Mouse (Mus musculus) bone marrow, adult 2 months (tissue): ENCODE results near the gene Ift140.
A peak's percentile ranks its signal among the peaks of the same experiment; 100 is the strongest.

Experiments
- CTCF ChIP-seq: fragments of 200-500 bp; IDR thresholded peaks from 2 replicates; pipeline ENCODE4 v1.5.1; 2011; ENCODE audit warnings: low read length, control low read depth; ENCODE audit not compliant: control insufficient read depth, insufficient read depth
- POLR2A ChIP-seq: fragments of 200-500 bp; IDR thresholded peaks from 2 replicates; pipeline ENCODE4 v1.6.1; 2011; ENCODE audit warnings: low read depth, mild to moderate bottlenecking, control low read depth, low read length, borderline replicate concordance; ENCODE audit not compliant: control insufficient read depth

DNA sequence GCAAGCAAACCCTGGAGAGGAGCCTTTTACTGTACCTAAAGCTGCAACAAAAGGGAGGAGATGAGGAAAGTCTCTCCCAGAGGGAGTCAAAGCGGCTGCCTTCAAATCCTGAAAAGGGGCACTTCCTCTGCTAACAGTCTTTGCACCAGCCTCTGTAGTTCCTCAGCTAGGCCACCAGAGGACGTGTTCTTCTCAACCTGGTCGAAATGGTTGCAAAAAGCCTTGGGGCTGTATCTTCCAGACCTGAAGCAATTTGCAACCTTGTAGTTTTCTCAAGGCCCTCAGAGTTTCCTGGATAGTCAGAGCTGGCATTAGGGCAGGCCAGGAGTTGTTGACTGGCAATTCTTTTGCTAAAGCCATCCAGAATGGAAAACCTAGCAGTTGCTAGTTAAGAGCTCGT is 101.4 kb downstream of the Ift140 start:
- TF ChIP-seq POLR2A (no peak), CTCF (peak; percentile 31; the same call in 1 of the 2 replicates)
